Mouse (Mus musculus): Measurements from ENCODE around the gene Eif4e3. TPM values are rescaled to one million over a fixed set of nuclear protein-coding genes. Genes with fewer than 3 reads are reported as not detected.
A peak's percentile ranks its signal among the peaks of the same experiment; 100 is the strongest.

The Eif4e3 gene
- 10 to 100 TPM; 19.9 to 24.5 TPM for total RNA-seq (2021)
- long read RNA-seq, experiment 1, transcript Eif4e3-201 (7 exons, 2,515 nt): major isoform, 14 of 21 reads
- long read RNA-seq, experiment 1, partial matches to known transcripts: 0 of 21 reads
- long read RNA-seq, experiment 1, other reads (novel, unspliced or antisense): 7 of 21 reads
- long read RNA-seq, experiment 2, partial matches to known transcripts: 3 of 15 reads
- long read RNA-seq, experiment 2, other reads (novel, unspliced or antisense): 8 of 15 reads

DNA sequence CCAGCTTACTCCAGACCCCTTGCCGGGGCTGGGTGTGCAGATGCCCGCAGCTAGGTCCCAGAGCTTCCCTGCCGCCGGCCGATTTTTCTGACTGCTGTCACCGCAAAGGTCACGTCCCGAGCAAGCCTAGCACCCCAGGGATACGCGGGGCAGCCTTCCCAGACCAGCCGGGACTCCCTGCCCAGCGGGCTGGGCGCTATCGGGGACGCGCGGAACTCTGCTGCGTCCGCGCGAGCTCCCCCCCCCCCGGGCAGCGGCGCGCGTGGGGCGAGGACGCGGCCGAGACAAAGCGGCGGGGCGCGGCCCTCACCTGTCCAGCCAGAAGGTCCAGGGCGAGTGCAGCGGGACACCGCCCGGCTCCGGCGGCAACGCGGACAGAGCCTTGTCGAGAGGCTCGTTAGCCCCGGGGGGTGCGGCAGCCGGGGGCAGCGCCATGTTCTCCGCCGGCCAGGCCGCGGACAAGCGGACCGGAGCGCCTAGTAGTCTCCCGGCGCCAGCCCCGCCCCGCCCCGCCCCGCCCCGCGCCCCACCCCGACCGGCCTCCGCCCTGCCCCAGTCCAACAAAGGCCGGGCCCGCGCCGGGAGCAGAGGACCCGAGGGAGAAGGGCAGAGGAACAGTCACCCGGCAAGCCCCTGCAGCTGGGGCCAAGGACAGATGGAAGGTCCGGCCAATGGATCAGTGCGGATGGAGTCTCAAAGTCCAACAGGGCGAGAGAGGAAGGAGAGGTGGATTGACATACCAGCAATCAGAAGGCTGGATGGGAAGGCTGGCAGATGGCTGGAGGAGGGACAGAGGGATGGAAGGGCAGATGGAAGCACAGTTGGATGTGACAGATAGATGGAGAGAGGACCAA lies at the start of gene Eif4e3, which contains the start of gene Gm20696:
Eif4e3 (minus strand) TSS at position 454 of the 854 bp plus-strand sequence.
Gm20696 (minus strand) TSS at position 480 of the 854 bp plus-strand sequence.
- H3K4me3 ChIP-seq: peak within 1 kb of the TSS; percentile 72
- no peak for DNase-seq (ENCODE audit: low spot score in 2 of 2)
- no peak for TF ChIP-seq CTCF (conservative IDR thresholded peaks at IDR 0.05)
- peak within 1 kb of the TSS; percentile 96 for H3K27ac ChIP-seq

GRCm38 (mm10) chr6:99715913-99716312 lies 49.3 kb upstream of the Eif4e3 start:
- no peak for DNase-seq (ENCODE audit: low spot score in 2 of 2)
- TF ChIP-seq CTCF (conservative IDR thresholded peaks at IDR 0.05): no peak
- H3K27ac ChIP-seq: no peak overlapping the region
- no peak overlapping the region for H3K4me3 ChIP-seq

DNA sequence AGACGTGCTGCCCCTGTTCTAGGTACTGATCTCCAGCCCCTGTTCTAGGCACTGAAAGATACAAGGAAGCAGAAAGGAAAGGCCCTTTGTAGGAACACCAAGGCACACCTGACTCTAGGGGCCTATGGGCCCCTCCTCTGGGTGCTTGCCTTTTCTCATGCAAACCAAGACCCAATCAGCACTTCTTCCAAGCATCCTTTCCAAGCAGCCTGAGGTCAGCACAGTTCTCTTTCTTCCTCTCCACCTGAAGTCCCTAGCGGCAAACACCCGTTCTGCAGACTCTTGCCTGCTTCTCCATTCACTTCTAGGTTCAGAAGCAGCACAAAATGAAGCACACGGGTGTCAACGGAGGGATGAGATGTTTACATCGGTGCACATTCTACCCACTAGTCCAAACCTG lies 48.6 kb upstream of the Eif4e3 start:
- Histone ChIP-seq H3K27ac (no peak overlapping the region), H3K4me3 (no peak overlapping the region)
- DNase-seq (ENCODE audit: low spot score in 2 of 2): no peak
- TF ChIP-seq CTCF (conservative IDR thresholded peaks at IDR 0.05): no peak

GRCm38 (mm10) chr6:99713256-99713655 lies 46.7 kb upstream of the Eif4e3 start:
- H3K4me3 ChIP-seq: no peak overlapping the region
- no peak for DNase-seq (ENCODE audit: low spot score in 2 of 2)
- H3K27ac ChIP-seq: no peak overlapping the region
- TF ChIP-seq CTCF (conservative IDR thresholded peaks at IDR 0.05): no peak

- TF ChIP-seq CTCF (conservative IDR thresholded peaks at IDR 0.05): no peak
- no peak for DNase-seq (ENCODE audit: low spot score in 2 of 2)
- H3K4me3 ChIP-seq: no peak overlapping the region
- no peak overlapping the region for H3K27ac ChIP-seq
These were observed 45.1 kb upstream of the Eif4e3 start for GRCm38 (mm10) chr6:99711576-99712101.

- Histone ChIP-seq H3K27ac (no peak overlapping the region), H3K4me3 (no peak overlapping the region)
- no peak for TF ChIP-seq CTCF (conservative IDR thresholded peaks at IDR 0.05)
- DNase-seq (ENCODE audit: low spot score in 2 of 2): no peak
These were observed 33.9 kb upstream of the Eif4e3 start for GRCm38 (mm10) chr6:99700484-99700883.

- Histone ChIP-seq H3K27ac (peak overlapping the region; percentile 93), H3K4me3 (peak overlapping the region; percentile 66)
- TF ChIP-seq CTCF (conservative IDR thresholded peaks at IDR 0.05): no peak
- no peak for DNase-seq (ENCODE audit: low spot score in 2 of 2)
These were observed 26.6 kb upstream of the Eif4e3 start for GRCm38 (mm10) chr6:99692916-99693841.

GRCm38 (mm10) chr6:99692206-99692915 lies 25.8 kb upstream of the Eif4e3 start, which contains the start of gene Gpr27:
Gpr27 (plus strand) TSS chr6:99692679.
- no peak for TF ChIP-seq CTCF (conservative IDR thresholded peaks at IDR 0.05)
- DNase-seq (ENCODE audit: low spot score in 2 of 2): peak in 1 of 2 experiments; percentile 55
- peak within 1 kb of the TSS; percentile 66 for H3K4me3 ChIP-seq
- peak within 1 kb of the TSS; percentile 93 for H3K27ac ChIP-seq

GRCm38 (mm10) chr6:99691666-99692205 lies 25.2 kb upstream of the Eif4e3 start:
- TF ChIP-seq CTCF (conservative IDR thresholded peaks at IDR 0.05): no peak

GRCm38 (mm10) chr6:99688513-99688912 lies 21.9 kb upstream of the Eif4e3 start:
- TF ChIP-seq CTCF (conservative IDR thresholded peaks at IDR 0.05): no peak
- H3K4me3 ChIP-seq: no peak overlapping the region
- DNase-seq (ENCODE audit: low spot score in 2 of 2): no peak
- no peak overlapping the region for H3K27ac ChIP-seq

More at GRCm38 (mm10) chr6:99691666-99692205, 25.2 kb upstream of the Eif4e3 start:
- peak overlapping the region; percentile 66 for H3K4me3 ChIP-seq
- peak overlapping the region; percentile 93 for H3K27ac ChIP-seq
- DNase-seq (ENCODE audit: low spot score in 2 of 2): no peak

- no peak for DNase-seq (ENCODE audit: low spot score in 2 of 2)
- Histone ChIP-seq H3K27ac (no peak overlapping the region), H3K4me3 (no peak overlapping the region)
- TF ChIP-seq CTCF (conservative IDR thresholded peaks at IDR 0.05): peak; percentile 72
These were observed 18.3 kb upstream of the Eif4e3 start for GRCm38 (mm10) chr6:99684899-99685298.

Measured in layer of hippocampus, adult 2 months (tissue).